8 mouse cellular contexts compared by ENCODE assay signal in the genomic region with DNA sequence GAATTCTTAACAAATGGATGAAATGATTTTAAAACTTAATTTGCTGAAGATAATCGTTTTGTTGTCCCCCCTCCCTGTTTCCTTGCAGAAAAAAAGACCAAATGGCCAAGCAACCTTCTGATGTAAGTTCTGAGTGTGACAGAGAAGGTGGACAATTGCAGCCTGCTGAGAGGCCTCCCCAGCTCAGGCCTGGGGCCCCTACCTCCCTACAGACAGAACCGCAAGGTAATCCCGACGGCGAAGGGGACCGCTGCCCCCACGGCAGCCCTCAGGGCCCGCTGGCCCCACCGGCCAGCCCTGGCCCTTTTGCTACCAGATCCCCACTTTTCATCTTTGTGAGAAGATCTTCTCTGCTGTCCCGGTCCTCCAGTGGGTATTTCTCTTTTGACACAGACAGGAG. TPM values are rescaled to one million over a fixed set of nuclear protein-coding genes. Genes with fewer than 3 reads are reported as not detected.
DNase-seq lines count a peak whose midpoint lies in the region; ATAC-seq and TF ChIP-seq lines count a peak whose summit lies in the region.

No protein-coding gene starts in this region.

- no peak for DNase-seq in heart, adult 9 months (ENCODE audit: low spot score in 2 of 2)
- DNase-seq in G1E (ENCODE audit: low spot score), result no peak
- DNase-seq in hindbrain, embryonic 10.5 days (ENCODE audit: low spot score), result no peak
- no peak for DNase-seq in liver, postnatal 0 days
- no peak for DNase-seq in left cerebral cortex, adult 11 months (ENCODE audit: low spot score)
- DNase-seq in cerebellum, postnatal 25 days, result no peak

- peak overlapping the region; percentile 99 for H3K4me2 ChIP-seq in heart, embryonic 13.5 days
- H3K4me2 ChIP-seq in liver, postnatal 0 days (ENCODE audit: low read depth, low read length), result peak overlapping the region; percentile 98

- TF ChIP-seq CTCF in G1E (IDR thresholded peaks at IDR 0.05; ENCODE audit: low read depth, low read length), result no peak
- no peak for TF ChIP-seq CTCF in liver, postnatal 0 days (IDR thresholded peaks at IDR 0.05; ENCODE audit: low read depth)

- peaks cover 40% of the 10 kb centered on the region for H3K4me1 ChIP-seq in heart, embryonic 13.5 days
- H3K4me1 ChIP-seq in G1E (ENCODE audit: insufficient read depth, low read depth, low read length), result peaks cover 56% of the 10 kb centered on the region
- H3K4me1 ChIP-seq in hindbrain, embryonic 10.5 days (replicated peaks), result peaks cover 57% of the 10 kb centered on the region
- peaks cover 24% of the 10 kb centered on the region for H3K4me1 ChIP-seq in liver, postnatal 0 days (ENCODE audit: insufficient read depth)

- peak overlapping the region; percentile 87 for H3K9ac ChIP-seq in heart, embryonic 13.5 days
- H3K9ac ChIP-seq in liver, postnatal 0 days (replicated peaks), result no peak overlapping the region

- H3K4me3 ChIP-seq in heart, embryonic 13.5 days, result peak overlapping the region; percentile 81
- H3K4me3 ChIP-seq in G1E (ENCODE audit: low read depth, low read length), result peak overlapping the region; percentile 56; the same call in 1 of the 2 replicates
- peak overlapping the region; percentile 74 for H3K4me3 ChIP-seq in hindbrain, embryonic 10.5 days
- H3K4me3 ChIP-seq in liver, postnatal 0 days (ENCODE audit: low read depth, low read length), result peak overlapping the region; percentile 79

- TF ChIP-seq EP300 in liver, postnatal 0 days (IDR thresholded peaks at IDR 0.05; ENCODE audit: low read depth), result no peak

- WGBS in heart, embryonic 13.5 days, result 56% methylated on average over 10 of the region's 10 CpGs
- WGBS in hindbrain, embryonic 10.5 days, result 18% methylated on average over 10 of the region's 10 CpGs
- WGBS in liver, postnatal 0 days (ENCODE audit: insufficient replicate concordance), result 66% methylated on average over 10 of the region's 10 CpGs

- H3K27me3 ChIP-seq in heart, embryonic 13.5 days (replicated peaks), result peaks cover 12% of the 10 kb centered on the region; the same call in 1 of the 2 replicates
- H3K27me3 ChIP-seq in G1E (ENCODE audit: insufficient read depth, low read length), result peaks cover 14% of the 10 kb centered on the region
- H3K27me3 ChIP-seq in hindbrain, embryonic 10.5 days (ENCODE audit: insufficient read depth, poor library complexity, severe bottlenecking), result peaks cover 14% of the 10 kb centered on the region
- peaks cover 15% of the 10 kb centered on the region for H3K27me3 ChIP-seq in liver, postnatal 0 days (ENCODE audit: insufficient read depth, low read length)

- H3K36me3 ChIP-seq in heart, embryonic 13.5 days, result peaks cover 45% of the 10 kb centered on the region
- peaks cover 39% of the 10 kb centered on the region for H3K36me3 ChIP-seq in G1E (replicated peaks)
- H3K36me3 ChIP-seq in hindbrain, embryonic 10.5 days, result peaks cover 46% of the 10 kb centered on the region
- H3K36me3 ChIP-seq in liver, postnatal 0 days (replicated peaks; ENCODE audit: insufficient read depth, low read length), result peaks cover 23% of the 10 kb centered on the region

- H3K27ac ChIP-seq in heart, embryonic 13.5 days (replicated peaks), result peak overlapping the region; percentile 90
- H3K27ac ChIP-seq in hindbrain, embryonic 10.5 days, result peak overlapping the region; percentile 97
- H3K27ac ChIP-seq in liver, postnatal 0 days (ENCODE audit: low read depth), result peak overlapping the region; percentile 88

- H3K9me3 ChIP-seq in heart, embryonic 13.5 days, result no peaks in the 10 kb centered on the region
- H3K9me3 ChIP-seq in G1E (replicated peaks), result no peaks in the 10 kb centered on the region
- no peaks in the 10 kb centered on the region for H3K9me3 ChIP-seq in hindbrain, embryonic 10.5 days
- H3K9me3 ChIP-seq in liver, postnatal 0 days (ENCODE audit: low read length), result no peaks in the 10 kb centered on the region

- ATAC-seq in heart, embryonic 13.5 days (ENCODE audit: extremely low read depth, insufficient number of reproducible peaks, low FRiP score, low TSS enrichment), result no peak
- no peak for ATAC-seq in G1E (ENCODE audit: extremely low read depth, insufficient number of reproducible peaks, low FRiP score, poor library complexity, severe bottlenecking)
- ATAC-seq in liver, postnatal 0 days, result no peak
- no peak for ATAC-seq in granulocyte monocyte progenitor cell, adult 5-6 weeks (replicated peaks; ENCODE audit: poor library complexity, severe bottlenecking)

RNA-seq across cellular contexts. Expression of a gene that starts 2.7 kb away (rescaled TPM):
- polyA plus RNA-seq in heart, embryonic 13.5 days (2015; fragmentation: Nextera tagmentation; extraction: Ambion mirVana), result 13.5 and 15.4 TPM in 2 replicates
- total RNA-seq in G1E (2014; fragmentation: Nextera tagmentation) (36.3 and 39.7 TPM in 2 replicates), G1E (2017) (18.4 and 18.8 TPM in 2 replicates)
- 34.5 and 39.6 TPM in 2 replicates for polyA plus RNA-seq in G1E (2012)
- polyA plus RNA-seq in hindbrain, embryonic 10.5 days (2016; fragmentation: Nextera tagmentation; extraction: Ambion mirVana), result 26.2 and 27.4 TPM in 2 replicates
- 6.4 and 6.5 TPM in 2 replicates for polyA plus RNA-seq in liver, postnatal 0 days (2015; fragmentation: Nextera tagmentation; extraction: Ambion mirVana)
- total RNA-seq in granulocyte monocyte progenitor cell, adult 5-6 weeks (2014; fragmentation: Nextera tagmentation), result 13.1 and 14.4 TPM in 2 replicates
- total RNA-seq in granulocyte monocyte progenitor cell, adult 5-6 weeks (2017), result 12.1 and 13.4 TPM in 2 replicates
